Mouse (Mus musculus) CH12.LX (cell line): ENCODE measurements at regions not wholly inside any gene's neighbourhood (a gene's known extent, or its start where the extent isn't known, plus 50 kb on each side); places are given as distances from the start of the nearest gene placed in this dataset.

Experiments
- DNase-seq: peaks from one replicate; pipeline ENCODE4 v3.0.0-alpha.2; 2013; ENCODE audit errors: extremely low read depth
- H3K27ac ChIP-seq: 2 replicates; pipeline ENCODE4 v1.5.1; 2012; ENCODE audit warnings: low read depth, mild to moderate bottlenecking, control low read depth, moderate library complexity; ENCODE audit not compliant: insufficient read depth
- H3K27me3 ChIP-seq: replicated peaks from 2 replicates; pipeline ENCODE3; 2012; ENCODE audit warnings: inconsistent platforms
- H3K36me3 ChIP-seq, 2 experiments: replicated peaks in 1 of 2; 2 replicates each; pipeline versions ENCODE3 to v1.6.1; 2012; ENCODE audit warnings: inconsistent platforms in 1 of 2, low read length in 1 of 2, mild to moderate bottlenecking in 1 of 2, mixed read lengths in 1 of 2, moderate library complexity in 1 of 2; ENCODE audit not compliant: control insufficient read depth in 1 of 2, insufficient read depth in 1 of 2
- H3K4me1 ChIP-seq, 2 experiments: 2 replicates each; pipeline ENCODE4 v1.6.1; 2012; ENCODE audit warnings: inconsistent platforms in 1 of 2, moderate library complexity in 1 of 2; ENCODE audit not compliant: insufficient read depth in 2 of 2, control insufficient read depth in 1 of 2
- H3K4me2 ChIP-seq: 2 replicates; pipeline ENCODE4 v1.6.1; 2012; ENCODE audit warnings: low read depth, mild to moderate bottlenecking, control low read depth; ENCODE audit not compliant: poor library complexity, insufficient read depth, severe bottlenecking
- H3K4me3 ChIP-seq, 3 experiments: fragments of 150-350 bp in 1 of 3; sonication (generic) in 1 of 3; replicated peaks in 1 of 3; 2 replicates each; pipeline versions ENCODE3 to v1.5.1; 2011 to 2012; ENCODE audit warnings: low read depth in 2 of 3, low read length in 2 of 3, mild to moderate bottlenecking in 2 of 3, moderate library complexity in 2 of 3, control low read depth in 1 of 3, improper control_type of control experiment in 1 of 3, inconsistent platforms in 1 of 3, mixed read lengths in 1 of 3; ENCODE audit not compliant: poor library complexity in 1 of 3
- H3K79me2 ChIP-seq: replicated peaks from 2 replicates; pipeline ENCODE4 v1.6.1; 2012; ENCODE audit warnings: mild to moderate bottlenecking, moderate library complexity; ENCODE audit not compliant: control insufficient read depth, poor library complexity, insufficient read depth, severe bottlenecking; ENCODE audit errors: extremely low read depth
- H3K9ac ChIP-seq: 2 replicates; pipeline ENCODE4 v1.6.1; 2012; ENCODE audit warnings: low read depth, mild to moderate bottlenecking, control low read depth, moderate library complexity; ENCODE audit not compliant: insufficient read depth
- H3K9me3 ChIP-seq: replicated peaks from 2 replicates; pipeline ENCODE3; 2012; ENCODE audit warnings: low read length, inconsistent platforms, mixed read lengths
- BHLHE40 ChIP-seq: IDR thresholded peaks from 2 replicates; pipeline ENCODE4 v1.6.1; 2011; ENCODE audit warnings: mild to moderate bottlenecking, low read depth, low read length, improper control_type of control experiment
- CHD1 ChIP-seq: IDR thresholded peaks from 2 replicates; pipeline ENCODE4 v1.6.1; 2012; ENCODE audit warnings: low read depth, low read length, improper control_type of control experiment, inconsistent platforms
- CHD2 ChIP-seq: IDR thresholded peaks from 2 replicates; pipeline ENCODE4 v1.6.1; 2011; ENCODE audit warnings: low read length, improper control_type of control experiment
- CTCF ChIP-seq, 2 experiments: IDR thresholded peaks in 1 of 2; conservative IDR thresholded peaks in 1 of 2; 2 replicates each; pipeline ENCODE4 v1.5.1; 2011 to 2012; ENCODE audit warnings: low read depth in 2 of 2, low read length in 2 of 2, improper control_type of control experiment in 1 of 2, inconsistent platforms in 1 of 2, mild to moderate bottlenecking in 1 of 2, moderate library complexity in 1 of 2
- ELF1 ChIP-seq: IDR thresholded peaks from 2 replicates; pipeline ENCODE4 v1.6.1; 2014; ENCODE audit warnings: low read depth, mild to moderate bottlenecking, inconsistent platforms, low read length, improper control_type of control experiment
- HCFC1 ChIP-seq: IDR thresholded peaks from 2 replicates; pipeline ENCODE4 v1.6.1; 2012; ENCODE audit warnings: low read depth, mild to moderate bottlenecking, inconsistent platforms, low read length, improper control_type of control experiment
- KAT2A ChIP-seq: IDR thresholded peaks from 2 replicates; pipeline ENCODE4 v1.6.1; 2012; ENCODE audit warnings: low read length, improper control_type of control experiment, inconsistent platforms; ENCODE audit not compliant: insufficient replicate concordance
- MAX ChIP-seq: IDR thresholded peaks from 2 replicates; pipeline ENCODE4 v1.6.1; 2011; ENCODE audit warnings: low read length, improper control_type of control experiment
- NELFE ChIP-seq: IDR thresholded peaks from 2 replicates; pipeline ENCODE4 v1.6.1; 2011; ENCODE audit warnings: low read depth, low read length, improper control_type of control experiment
- PAX5 ChIP-seq: IDR thresholded peaks from 2 replicates; pipeline ENCODE4 v1.6.1; 2012; ENCODE audit warnings: low read length, inconsistent platforms, mixed read lengths
- RAD21 ChIP-seq: IDR thresholded peaks from 2 replicates; pipeline ENCODE4 v1.6.1; 2011; ENCODE audit warnings: low read depth, mild to moderate bottlenecking, low read length, improper control_type of control experiment, moderate library complexity
- RCOR1 ChIP-seq: conservative IDR thresholded peaks from 2 replicates; pipeline ENCODE4 v1.6.1; 2012; ENCODE audit warnings: low read depth, mild to moderate bottlenecking, inconsistent platforms, low read length, improper control_type of control experiment
- SIN3A ChIP-seq: IDR thresholded peaks from 2 replicates; pipeline ENCODE4 v1.6.1; 2012; ENCODE audit warnings: low read length, improper control_type of control experiment, inconsistent platforms
- SMC3 ChIP-seq: IDR thresholded peaks from 2 replicates; pipeline ENCODE4 v1.6.1; 2011; ENCODE audit warnings: low read depth, low read length, improper control_type of control experiment
- TBP ChIP-seq: conservative IDR thresholded peaks from 2 replicates; pipeline ENCODE4 v1.6.1; 2011; ENCODE audit warnings: low read depth, low read length, improper control_type of control experiment
- TCF12 ChIP-seq: IDR thresholded peaks from 2 replicates; pipeline ENCODE4 v1.6.1; 2014; ENCODE audit warnings: low read depth, mild to moderate bottlenecking, inconsistent platforms, low read length, improper control_type of control experiment
- ZC3H11A ChIP-seq: IDR thresholded peaks from 2 replicates; pipeline ENCODE4 v1.6.1; 2012; ENCODE audit warnings: low read depth, mild to moderate bottlenecking, inconsistent platforms, low read length, improper control_type of control experiment
- ZKSCAN1 ChIP-seq: IDR thresholded peaks from 2 replicates; pipeline ENCODE4 v1.6.1; 2012; ENCODE audit warnings: low read depth, inconsistent platforms, low read length, improper control_type of control experiment, borderline replicate concordance
- dilution Hi-C: fragments of 300-500 bp; cut with MboI; formaldehyde crosslinking; loops from 2 replicates; pipeline ENCODE4 v1.14.3; 2020; ENCODE audit warnings: low sequenced_read_pairs; ENCODE audit not compliant: extremely low pct_unique_long_range_greater_than_20kb, extremely low pct_ligation_motif_present
- in situ Hi-C: fragments of 300-500 bp; cut with MboI; formaldehyde crosslinking; loops from 3 replicates; pipeline ENCODE4 v1.14.3; 2019; ENCODE audit warnings: low sequenced_read_pairs, low pct_ligation_motif_present, low pct_unique_long_range_greater_than_20kb, mixed read lengths

GRCm38 (mm10) chr8:104033148-104033547 lies 68.3 kb upstream of the Cdh5 start:
- no peaks in the 10 kb centered on the region; the same call in 1 of the 2 replicates for H3K79me2 ChIP-seq
- no peaks in the 10 kb centered on the region for H3K36me3 ChIP-seq
- H3K4me3 ChIP-seq, result no peak overlapping the region
- TF ChIP-seq RCOR1 (no peak), SMC3 (peak; percentile 20; the same call in 1 of the 2 replicates), CTCF (conservative IDR thresholded peaks at IDR 0.05 in 1 of 2, IDR thresholded peaks at IDR 0.05 in 1 of 2; ENCODE audit: low read depth in 2 of 2, low read length in 2 of 2) (peak in 1 of 2 experiments; percentile 33; a peak in 2 of 4 replicates)
- H3K4me2 ChIP-seq, result no peak overlapping the region
- dilution Hi-C loops, result no loop called here
- DNase-seq, result no peak
- in situ Hi-C loops, result loop anchor here (25.0 kb wide), 1 partner anchor 446 kb away; no protein-coding TSS in a partner anchor
- H3K9me3 ChIP-seq, result peaks cover 19% of the 10 kb centered on the region
- H3K27me3 ChIP-seq, result peaks cover 6% of the 10 kb centered on the region
- peaks cover 0 to 3% of the 10 kb centered on the region in 2 experiments; a peak in 2 of 4 replicates for H3K4me1 ChIP-seq
- no peak overlapping the region for H3K27ac ChIP-seq
- no peak overlapping the region for H3K9ac ChIP-seq

DNA sequence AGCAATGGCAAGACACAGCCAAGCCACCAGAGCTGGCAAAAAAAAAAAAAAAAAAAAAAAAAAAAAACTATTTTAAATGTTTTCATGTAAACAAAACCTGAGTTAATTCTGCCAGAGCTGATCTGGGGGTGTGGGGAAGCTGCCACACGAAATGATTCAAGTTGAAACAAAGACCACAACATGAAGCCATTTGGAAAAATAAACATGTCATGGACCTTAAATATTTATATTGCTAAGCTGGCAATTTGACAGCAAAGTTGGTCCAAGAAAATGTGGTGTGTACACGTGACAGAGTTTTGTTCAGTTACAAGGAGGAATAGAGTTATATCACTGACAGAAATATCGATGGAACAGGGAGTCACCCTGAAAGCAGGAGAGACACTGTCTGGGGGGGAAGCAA lies 67.1 kb upstream of the Cdh5 start:
- dilution Hi-C loops, result no loop called here
- Histone ChIP-seq H3K36me3 (no peaks in the 10 kb centered on the region), H3K9ac (no peak overlapping the region), H3K4me3 (no peak overlapping the region), H3K27ac (no peak overlapping the region), H3K4me1 (peaks cover 0 to under 1% of the 10 kb centered on the region in 2 experiments; a peak in 1 of 4 replicates), H3K4me2 (no peak overlapping the region), H3K27me3 (peaks cover 6% of the 10 kb centered on the region), H3K79me2 (no peaks in the 10 kb centered on the region; the same call in 1 of the 2 replicates), H3K9me3 (peaks cover 19% of the 10 kb centered on the region)
- DNase-seq, result no peak
- in situ Hi-C loops, result loop anchor here (25.0 kb wide), 1 partner anchor 447 kb away; no protein-coding TSS in a partner anchor
- TF ChIP-seq MAX (no peak), PAX5 (no peak)

GRCm38 (mm10) chr8:104036580-104037477 lies 64.6 kb upstream of the Cdh5 start:
- Histone ChIP-seq H3K4me1 (peaks cover 3 to 13% of the 10 kb centered on the region in 2 experiments; a peak in 2 of 4 replicates), H3K27ac (no peak overlapping the region), H3K9ac (no peak overlapping the region), H3K27me3 (peaks cover 3% of the 10 kb centered on the region), H3K79me2 (no peaks in the 10 kb centered on the region), H3K4me3 (no peak overlapping the region), H3K36me3 (no peaks in the 10 kb centered on the region), H3K9me3 (peaks cover 2% of the 10 kb centered on the region), H3K4me2 (no peak overlapping the region)
- no peak for DNase-seq
- TF ChIP-seq MAX, result no peak
- no peak for TF ChIP-seq CHD1
- TF ChIP-seq CHD2, result no peak
- TF ChIP-seq TCF12, result no peak
- no peak for TF ChIP-seq RAD21
- no peak for TF ChIP-seq KAT2A
- no peak for TF ChIP-seq TBP
- no peak for TF ChIP-seq ZC3H11A
- no peak for TF ChIP-seq SIN3A
- TF ChIP-seq ELF1, result no peak
- TF ChIP-seq HCFC1, result no peak
- TF ChIP-seq ZKSCAN1, result no peak
- no peak for TF ChIP-seq BHLHE40
- no peak for TF ChIP-seq NELFE
- in situ Hi-C loops (loop anchor here (25.0 kb wide), 1 partner anchor 450 kb away; no protein-coding TSS in a partner anchor), dilution Hi-C loops (no loop called here)
